Mouse (Mus musculus) left cerebral cortex, adult 8-10 months (tissue): ENCODE measurements around the gene Gpr157. TPM values are rescaled to one million over a fixed set of nuclear protein-coding genes. Genes with fewer than 3 reads are reported as not detected.

Experiments used
- DNase-seq, 2 experiments: peaks; one replicate each; pipeline ENCODE4 v3.0.0; 2022; ENCODE audit warnings: low spot score in 2 of 2
- microRNA-seq, 2 experiments: library from miRNA; unstranded; fragments of <30 nt; microRNA quantifications; one replicate each; pipeline ENCODE4 v1.2.0; 2022
- total RNA-seq, 4 experiments: library from RNA; stranded (reverse); gene quantifications; 2 replicates each; pipeline ENCODE4 v1.2.4; 2022

Gene Gpr157
- total RNA-seq, 4 experiments from 2014 or later: 1.9 to 3.4 (median 2.4) TPM

DNA sequence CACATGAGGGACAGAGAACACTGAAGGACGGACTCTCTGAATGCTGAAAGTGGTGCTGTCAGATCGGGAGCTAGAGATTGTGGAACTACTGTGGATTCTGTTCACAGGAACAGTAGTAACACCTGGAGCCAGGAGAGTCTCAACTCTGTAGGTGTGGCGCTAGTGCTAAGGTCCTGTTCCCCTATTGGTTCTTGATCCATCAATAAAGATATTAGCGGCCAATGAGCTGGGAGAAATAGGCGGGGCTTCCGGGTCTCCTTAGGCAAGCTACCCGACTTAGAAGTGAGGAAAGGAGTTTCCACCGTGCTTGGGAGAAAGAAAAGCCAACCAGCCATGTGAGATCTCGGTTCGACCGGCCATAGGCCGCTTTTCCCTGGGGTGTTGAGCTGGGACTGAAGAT is 57.1 kb downstream of the Gpr157 start:
- no peak for DNase-seq

DNA sequence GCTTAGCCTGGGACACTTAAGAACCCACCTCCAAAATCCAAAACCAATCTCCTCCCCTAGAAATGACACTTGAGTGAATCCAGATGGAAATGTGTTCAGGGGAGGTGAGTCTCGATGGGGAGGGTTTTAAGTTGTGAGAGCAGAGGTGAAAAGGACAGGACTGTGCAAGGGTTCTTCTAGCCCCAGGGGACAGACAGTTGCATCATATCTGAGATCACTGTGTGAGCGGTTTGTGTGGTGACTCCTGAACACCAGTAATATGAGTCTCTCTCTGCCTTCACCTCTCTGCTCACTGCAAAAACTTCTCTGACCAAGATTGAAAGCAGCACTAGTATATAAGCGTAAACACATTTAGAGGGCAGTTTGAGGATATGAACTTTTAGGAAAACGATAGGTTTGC is 59.1 kb downstream of the Gpr157 start:
- DNase-seq: no peak

DNA sequence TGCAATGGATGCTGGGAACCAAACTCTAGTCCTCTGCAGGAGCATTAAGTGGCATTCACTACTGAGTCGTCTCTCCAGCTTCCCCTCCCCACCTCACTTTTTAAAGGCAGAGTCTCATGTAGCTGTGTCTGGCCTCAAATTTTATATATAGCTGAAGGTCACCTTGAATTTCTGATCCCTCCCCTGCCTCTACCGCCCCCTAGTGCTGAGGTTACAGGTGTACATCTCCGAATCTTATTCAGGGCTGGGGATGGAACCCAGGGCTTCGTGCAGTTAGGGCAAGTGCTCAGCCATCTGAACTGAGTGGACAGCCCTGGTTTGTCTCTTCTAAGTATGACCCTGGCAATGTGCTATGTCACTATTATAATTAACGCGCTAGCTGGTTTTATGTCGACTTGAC is 63.9 kb downstream of the Gpr157 start:
- DNase-seq: no peak

DNA sequence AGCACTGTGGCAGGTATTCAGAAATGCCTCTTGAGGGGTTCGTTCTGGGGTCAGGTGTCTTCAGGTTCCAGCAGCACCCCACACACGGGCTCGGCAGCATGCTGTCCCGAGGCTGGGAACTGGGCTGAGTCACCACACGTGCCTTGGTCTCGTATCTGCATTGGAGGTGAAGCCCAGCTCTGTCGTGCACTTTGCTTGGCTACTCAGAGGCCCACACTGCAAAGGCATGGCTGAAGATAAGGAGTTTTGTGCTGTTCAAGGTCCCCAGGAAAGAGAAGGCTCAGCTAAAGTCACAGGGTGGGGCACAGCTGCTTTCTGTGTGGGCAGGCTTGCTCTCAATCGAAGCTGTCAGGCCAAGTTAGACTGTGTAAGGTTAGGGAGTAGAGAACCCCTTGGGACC is 65.3 kb downstream of the Gpr157 start:
- no peak for DNase-seq

DNA sequence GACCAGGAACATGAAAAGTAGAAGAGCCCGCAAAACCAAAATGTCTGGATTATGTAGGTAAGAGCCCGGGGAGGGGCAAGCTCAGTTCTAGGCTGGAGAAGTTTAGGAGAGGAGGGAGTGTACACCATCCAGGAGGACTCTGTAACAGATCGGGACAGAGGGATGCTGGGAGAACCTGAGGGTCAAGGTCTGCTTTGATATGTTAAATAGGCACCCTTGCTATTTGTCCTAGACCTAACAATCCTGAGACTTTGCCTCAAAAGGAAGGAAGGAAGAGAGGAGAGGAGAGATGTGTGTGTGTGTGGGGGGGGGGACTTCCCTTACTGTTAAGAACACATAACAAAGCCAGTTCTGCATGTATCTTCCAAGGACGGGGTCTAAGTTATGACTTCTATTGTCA is 68.1 kb downstream of the Gpr157 start:
- DNase-seq: no peak

Small RNA genes lying within 50 kb of the gene (microRNA-seq; reads per million reads assigned to microRNA genes)
- gene Mir34a: 1,392 to 3,548 reads per million in 2 experiments

Other genes with a start within 250 kb of the Gpr157 start
- 10 to 100 TPM; 21.6 to 30.4 (median 23.9) TPM for gene Spsb1, start 132.3 kb upstream of the Gpr157 start, total RNA-seq
- 10 to 100 TPM; 14.7 to 17.8 (median 16.3) TPM for gene H6pd, start 78.3 kb upstream of the Gpr157 start, total RNA-seq
- 10 to 100 TPM in 1 of 4 experiments, 1 to 10 TPM in 3; 5.5 to 10.1 (median 8.7) TPM for gene Slc2a5, start 31.9 kb downstream of the Gpr157 start, total RNA-seq
- gene Slc2a7, start 61.6 kb downstream of the Gpr157 start, total RNA-seq: not detected
- gene Car6, start 114.0 kb downstream of the Gpr157 start, total RNA-seq: not detected
- 100 to 1,000 TPM; 450 to 494 (median 470) TPM for gene Eno1, start 149.4 kb downstream of the Gpr157 start, total RNA-seq
- 100 to 1,000 TPM in 1 of 4 experiments, 10 to 100 TPM in 3; 86.6 to 105 (median 93.5) TPM for gene Rere, start 194.3 kb downstream of the Gpr157 start, total RNA-seq